Mouse (Mus musculus) heart, embryonic 16.5 days (tissue): ENCODE data around the gene Hspb2. TPM values are rescaled to one million over a fixed set of nuclear protein-coding genes. Genes with fewer than 3 reads are reported as not detected.

Experiments
- ATAC-seq: fragments of 200-750 bp; cut with Nextera tagmentation; replicated peaks from 2 replicates; pipeline ENCODE4 v1.8.0; 2017; ENCODE audit warnings: moderate number of reproducible peaks; ENCODE audit not compliant: insufficient read depth, low FRiP score; ENCODE audit errors: extremely low read depth
- H3K27ac ChIP-seq: fragments of 300-500 bp; sonication (generic); 2 replicates; pipeline ENCODE4 v1.5.1; 2014; ENCODE audit warnings: mild to moderate bottlenecking, low read length, control low read depth, moderate library complexity
- H3K27me3 ChIP-seq: fragments of 300-500 bp; sonication (generic); 2 replicates; pipeline ENCODE4 v1.6.1; 2014; ENCODE audit warnings: low read length, mixed read lengths; ENCODE audit not compliant: control insufficient read depth, insufficient read depth
- H3K36me3 ChIP-seq: fragments of 300-500 bp; sonication (generic); 2 replicates; pipeline ENCODE4 v1.6.1; 2014; ENCODE audit not compliant: control insufficient read depth, insufficient read depth
- H3K4me1 ChIP-seq: fragments of 300-500 bp; sonication (generic); 2 replicates; pipeline ENCODE4 v1.6.1; 2014; ENCODE audit warnings: low read length, mixed read lengths; ENCODE audit not compliant: control insufficient read depth, insufficient read depth
- H3K4me2 ChIP-seq: fragments of 300-500 bp; sonication (generic); 2 replicates; pipeline ENCODE4 v1.6.1; 2014; ENCODE audit warnings: low read depth, mild to moderate bottlenecking, control low read depth, low read length
- H3K4me3 ChIP-seq: fragments of 300-500 bp; sonication (generic); 2 replicates; pipeline ENCODE4 v1.5.1; 2014; ENCODE audit warnings: mild to moderate bottlenecking, control low read depth, low read length
- H3K9ac ChIP-seq: fragments of 300-500 bp; sonication (generic); 2 replicates; pipeline ENCODE4 v1.6.1; 2014; ENCODE audit warnings: low read length, control low read depth
- H3K9me3 ChIP-seq: fragments of 300-500 bp; sonication (generic); replicated peaks from 2 replicates; pipeline ENCODE4 v1.6.1; 2016; ENCODE audit warnings: low read length; ENCODE audit not compliant: control insufficient read depth
- WGBS: fragments of 180-500 bp; shearing (Covaris S2); extraction: QIAGEN DNeasy Blood & Tissue Kit; methylation state at CpG from one replicate; pipeline ENCODE4 v1.1.7; 2014; 5-methylcytosine and 5-hydroxymethylcytosine counted together
- polyA plus RNA-seq: library from polyadenylated mRNA; unstranded; fragments of >200 nt; fragmentation: Nextera tagmentation; extraction: Ambion mirVana; gene quantifications from 2 replicates; pipeline ENCODE4 v1.2.1, GENCODE M21; 2015

Hspb2 gene
- polyA plus RNA-seq, 1 experiment from 2014 or later: 242 TPM

DNA sequence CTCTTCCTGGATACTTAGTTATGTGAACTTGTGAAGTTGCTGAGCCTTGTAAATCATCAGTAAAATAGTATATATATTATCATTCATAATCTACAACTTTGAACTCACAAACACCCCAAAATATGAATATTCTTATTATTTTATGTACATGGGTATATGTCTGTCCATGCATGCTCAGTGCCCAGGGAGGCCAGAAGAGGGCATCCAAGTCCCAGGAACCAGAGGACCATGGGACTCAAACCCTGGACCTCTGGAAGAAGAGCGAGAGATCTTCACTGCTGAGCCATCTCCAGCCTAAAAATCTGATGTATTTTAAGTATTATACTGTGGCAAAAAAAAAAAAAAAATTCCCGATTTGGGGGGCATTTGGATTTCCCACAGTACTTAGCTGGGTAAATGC, 43.0 kb downstream of the Hspb2 start:
- Histone ChIP-seq H3K27me3 (no peaks in the 10 kb centered on the region), H3K4me1 (no peaks in the 10 kb centered on the region), H3K4me2 (no peak overlapping the region), H3K9me3 (no peaks in the 10 kb centered on the region), H3K27ac (no peak overlapping the region), H3K36me3 (no peaks in the 10 kb centered on the region), H3K9ac (no peak overlapping the region), H3K4me3 (no peak overlapping the region)
- 20% methylated on average over 2 of the region's 2 CpGs for WGBS
- ATAC-seq: no peak

DNA sequence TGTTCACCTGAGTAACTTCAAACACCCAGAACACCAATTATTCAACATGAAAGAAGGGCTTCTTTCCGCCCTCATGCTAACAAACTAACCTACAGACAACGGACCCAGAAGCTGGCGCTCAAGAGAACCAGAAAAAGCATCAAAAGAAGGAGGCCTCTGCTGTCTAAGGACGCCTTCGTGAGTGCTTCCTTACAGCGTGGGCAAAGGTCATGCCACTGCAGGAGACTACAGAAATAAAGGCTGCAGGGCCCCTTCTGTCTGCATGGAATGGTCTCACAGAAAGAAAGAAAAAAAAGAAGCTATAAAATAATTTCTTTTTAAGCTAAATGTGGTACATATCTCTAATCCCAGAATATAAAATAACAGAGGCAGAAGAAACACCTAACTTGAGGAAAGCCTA, 47.2 kb downstream of the Hspb2 start:
- H3K27me3 ChIP-seq: no peaks in the 10 kb centered on the region

More for the DNA sequence above, 47.2 kb downstream of the Hspb2 start:
- Histone ChIP-seq H3K4me1 (no peaks in the 10 kb centered on the region; the same call in 1 of the 2 replicates), H3K4me3 (no peak overlapping the region), H3K4me2 (no peak overlapping the region), H3K9ac (no peak overlapping the region), H3K27ac (no peak overlapping the region), H3K9me3 (no peaks in the 10 kb centered on the region), H3K36me3 (peaks cover 6% of the 10 kb centered on the region; the same call in 1 of the 2 replicates)
- ATAC-seq: no peak
- WGBS: 71% methylated on average over 6 of the region's 6 CpGs

Other genes starting within 250 kb of the Hspb2 start
- 91.6 and 93.2 TPM in 2 replicates for gene Pts, start 223.6 kb downstream of the Hspb2 start, polyA plus RNA-seq
- 3.7 and 3.9 TPM in 2 replicates for gene Il18, start 197.5 kb downstream of the Hspb2 start, polyA plus RNA-seq
- gene Bco2, start 197.2 kb downstream of the Hspb2 start, polyA plus RNA-seq: 0.21 TPM in 1 of 2 replicates, not detected in the other
- not detected in 2 replicates for gene Tex12, start 191.0 kb downstream of the Hspb2 start, polyA plus RNA-seq
- gene Sdhd, start 148.5 kb downstream of the Hspb2 start, polyA plus RNA-seq: 852 and 860 TPM in 2 replicates
- gene Timm8b, start 148.4 kb downstream of the Hspb2 start, polyA plus RNA-seq: 243 and 261 TPM in 2 replicates
- 1.9 and 3.1 TPM in 2 replicates for gene Pih1d2, start 135.0 kb downstream of the Hspb2 start, polyA plus RNA-seq
- gene Nkapd1, start 134.9 kb downstream of the Hspb2 start, polyA plus RNA-seq: 12.1 and 13.0 TPM in 2 replicates
- 147 and 156 TPM in 2 replicates for gene Dlat, start 92.6 kb downstream of the Hspb2 start, polyA plus RNA-seq
- gene Dixdc1, start 12.8 kb downstream of the Hspb2 start, polyA plus RNA-seq: 8.6 and 10.3 TPM in 2 replicates
- gene 2310030G06Rik, start 5.8 kb downstream of the Hspb2 start, polyA plus RNA-seq: 7.9 and 9.8 TPM in 2 replicates
- gene Cryab, start 1.0 kb downstream of the Hspb2 start, polyA plus RNA-seq: 1,241 and 1,315 TPM in 2 replicates
- gene Fdxacb1, start 15.9 kb upstream of the Hspb2 start, polyA plus RNA-seq: 10.7 and 11.0 TPM in 2 replicates
- gene Alg9, start 22.7 kb upstream of the Hspb2 start, polyA plus RNA-seq: 27.2 and 27.5 TPM in 2 replicates
- 28.7 and 30.0 TPM in 2 replicates for gene 1110032A03Rik, start 23.2 kb upstream of the Hspb2 start, polyA plus RNA-seq
- 38.2 and 41.8 TPM in 2 replicates for gene Ppp2r1b, start 92.9 kb upstream of the Hspb2 start, polyA plus RNA-seq